Mouse (Mus musculus) olfactory bulb, adult 2 months (tissue): ENCODE measurements around the gene Hist1h4k. TPM values are rescaled to one million over a fixed set of nuclear protein-coding genes. Genes with fewer than 3 reads are reported as not detected.
"Not testable (repeated sequence)": the region's sequence is repeated elsewhere in the genome, so short reads cannot be mapped to it uniquely, and the experiment has no call there.

Source experiments
- H3K27ac ChIP-seq: fragments of 200-500 bp; 2 replicates; pipeline ENCODE4 v1.5.1; 2012; ENCODE audit warnings: low read depth, low read length; ENCODE audit not compliant: insufficient read depth
- H3K4me1 ChIP-seq: fragments of 200-500 bp; 2 replicates; pipeline ENCODE4 v1.6.1; 2012; ENCODE audit warnings: low read length; ENCODE audit not compliant: control insufficient read depth, insufficient read depth
- H3K4me3 ChIP-seq: fragments of 200-500 bp; 2 replicates; pipeline ENCODE4 v1.5.1; 2012; ENCODE audit warnings: mild to moderate bottlenecking, low read depth, low read length, moderate library complexity; ENCODE audit not compliant: insufficient read depth
- CTCF ChIP-seq: fragments of 200-500 bp; IDR thresholded peaks from 2 replicates; pipeline ENCODE4 v1.5.1; 2012; ENCODE audit warnings: low read depth, mild to moderate bottlenecking, low read length, moderate library complexity; ENCODE audit not compliant: insufficient read depth
- POLR2A ChIP-seq: fragments of 200-500 bp; IDR thresholded peaks from 2 replicates; pipeline ENCODE4 v1.6.1; 2012; ENCODE audit warnings: mild to moderate bottlenecking, low read depth, low read length, moderate library complexity; ENCODE audit not compliant: insufficient read depth
- WGBS: fragments of 180-500 bp; shearing (Covaris S2); methylation state at CpG from one replicate; pipeline ENCODE4 v1.1.7; 2018; 5-methylcytosine and 5-hydroxymethylcytosine counted together
- polyA plus RNA-seq: library from polyadenylated mRNA; stranded (reverse); fragments of >200 nt; gene quantifications from 2 replicates; pipeline ENCODE4 v1.2.4, GENCODE M21; 2012; ENCODE audit warnings: low replicate concordance; ENCODE audit not compliant: missing spikeins, insufficient read depth, insufficient read length

The Hist1h4k gene
- not detected in 2 replicates for polyA plus RNA-seq

DNA sequence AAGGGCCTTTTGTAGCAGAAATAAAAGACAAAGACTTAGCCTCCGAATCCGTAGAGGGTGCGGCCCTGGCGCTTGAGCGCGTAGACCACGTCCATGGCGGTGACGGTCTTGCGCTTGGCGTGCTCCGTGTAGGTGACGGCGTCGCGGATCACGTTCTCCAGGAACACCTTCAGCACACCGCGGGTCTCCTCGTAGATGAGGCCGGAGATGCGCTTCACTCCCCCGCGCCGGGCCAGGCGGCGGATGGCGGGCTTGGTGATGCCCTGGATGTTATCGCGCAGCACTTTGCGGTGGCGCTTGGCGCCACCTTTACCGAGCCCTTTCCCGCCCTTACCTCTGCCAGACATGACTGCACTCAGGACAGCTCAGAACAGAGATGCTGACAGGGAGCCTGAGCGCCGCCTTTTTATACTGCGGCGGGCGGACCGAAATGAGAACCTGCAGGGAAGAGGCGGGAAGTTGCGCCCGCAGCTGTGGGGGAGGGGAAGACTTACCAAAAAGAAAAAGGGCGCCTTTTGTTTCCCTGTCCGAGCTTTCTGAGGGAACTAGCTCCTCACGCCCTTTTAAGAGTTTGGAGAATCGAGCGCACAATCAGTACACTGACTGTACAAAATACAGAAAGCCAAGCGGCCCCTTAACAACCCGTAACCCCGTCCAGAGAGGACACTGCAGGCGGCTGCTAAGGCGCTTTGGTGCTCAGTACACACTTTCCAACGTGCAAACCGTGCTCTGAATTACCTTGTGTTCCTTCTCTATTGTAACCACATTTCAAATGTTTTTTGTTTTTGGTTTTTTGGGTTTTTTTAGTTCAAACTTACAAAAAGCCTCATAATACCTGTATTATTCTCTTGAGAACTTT, at the start of gene Hist1h4k:
Gene Hist1h4k (minus strand): TSS at position 347 of the 859 bp plus-strand sequence.
- H3K27ac ChIP-seq, H3K4me1 ChIP-seq: not testable (repeated sequence)
- peak; percentile 81 for TF ChIP-seq POLR2A
- under 1% methylated on average over 49 of the region's 56 CpGs for WGBS
- peak within 1 kb of the TSS; percentile 56 for H3K4me3 ChIP-seq

DNA sequence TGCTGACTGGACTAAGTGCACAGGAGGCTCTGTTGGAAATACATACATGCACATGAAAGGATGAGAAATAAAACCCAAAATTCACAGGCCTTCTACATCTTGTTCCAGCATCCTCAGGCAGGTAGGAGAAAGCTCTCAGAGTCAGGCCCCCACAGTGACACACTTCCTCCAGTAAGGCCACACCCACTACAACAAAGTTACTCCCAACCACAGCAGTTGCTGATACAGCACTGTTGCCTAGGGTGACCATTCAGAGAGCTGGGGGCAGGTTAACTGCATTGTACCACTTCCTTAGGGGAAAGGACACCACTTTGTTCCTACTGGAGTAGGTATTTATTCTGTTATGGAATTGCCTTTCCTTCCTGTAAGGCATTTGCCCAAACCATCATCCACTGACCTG, 46.9 kb upstream of the Hist1h4k start:
- H3K27ac ChIP-seq, H3K4me1 ChIP-seq, H3K4me3 ChIP-seq: not testable (repeated sequence)

DNA sequence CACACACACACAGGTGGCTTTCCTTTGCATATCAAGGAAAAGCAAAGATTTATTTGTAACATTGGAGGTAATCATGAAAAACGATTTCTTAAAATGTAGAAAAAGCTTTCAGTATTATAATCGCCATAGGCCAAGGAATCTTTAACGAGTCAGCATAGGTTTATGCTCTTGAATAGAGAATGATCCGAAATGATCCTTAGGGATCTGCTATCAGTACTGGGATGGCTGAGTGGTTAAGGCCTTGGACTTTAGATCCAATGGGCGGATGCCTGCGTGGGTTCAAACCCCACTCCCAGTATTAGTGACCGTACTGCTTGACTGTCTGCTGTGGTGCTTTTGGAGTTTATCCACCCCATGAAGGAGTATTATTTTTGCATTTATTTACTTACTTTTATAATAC, 45.3 kb upstream of the Hist1h4k start:
- peaks cover 2% of the 10 kb centered on the region; the same call in 1 of the 2 replicates for H3K4me1 ChIP-seq
- WGBS: 93% methylated on average over 7 of the region's 7 CpGs
- TF ChIP-seq POLR2A (no peak), CTCF (no peak)

DNA sequence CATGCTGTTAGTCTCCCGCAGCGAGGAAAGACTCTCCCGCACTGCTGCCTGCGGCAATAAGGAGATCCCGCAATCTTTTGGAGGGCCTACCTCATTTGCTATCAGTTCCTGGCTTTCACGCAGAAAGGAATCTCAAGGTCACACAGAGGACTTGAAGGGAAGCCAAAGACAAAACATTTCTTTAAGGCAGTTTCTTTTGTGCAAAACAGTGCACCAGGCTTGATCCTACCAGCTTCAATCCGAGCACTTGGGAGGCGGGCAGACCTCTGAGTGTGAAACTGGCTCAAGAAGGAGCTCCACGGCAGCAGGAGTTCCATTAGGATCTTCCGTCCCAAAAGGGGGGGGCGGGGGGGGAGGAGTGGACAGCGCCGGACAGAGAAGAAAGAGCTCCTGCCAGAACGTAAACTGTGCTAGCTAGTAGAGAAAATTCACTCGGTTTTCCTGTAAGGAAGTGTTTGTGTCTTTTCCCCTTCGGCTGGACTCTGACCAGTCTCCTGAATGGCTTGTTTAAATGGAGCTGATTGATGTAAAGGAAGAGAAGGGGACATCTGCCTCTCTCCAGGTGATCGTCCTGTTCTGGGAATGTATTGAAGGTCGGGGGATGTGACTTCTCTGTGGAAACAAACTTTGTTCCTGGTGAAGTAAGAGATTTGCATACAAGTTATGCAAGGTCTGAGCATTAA, 40.4 kb upstream of the Hist1h4k start:
- WGBS: 12% methylated on average over 18 of the region's 18 CpGs
- Histone ChIP-seq H3K27ac (no peak overlapping the region), H3K4me3 (no peak overlapping the region), H3K4me1 (peaks cover 5% of the 10 kb centered on the region; the same call in 1 of the 2 replicates)
- no peak for TF ChIP-seq CTCF
- TF ChIP-seq POLR2A: no peak

More for the DNA sequence above, 45.3 kb upstream of the Hist1h4k start:
- Histone ChIP-seq H3K4me3 (no peak overlapping the region), H3K27ac (no peak overlapping the region)

DNA sequence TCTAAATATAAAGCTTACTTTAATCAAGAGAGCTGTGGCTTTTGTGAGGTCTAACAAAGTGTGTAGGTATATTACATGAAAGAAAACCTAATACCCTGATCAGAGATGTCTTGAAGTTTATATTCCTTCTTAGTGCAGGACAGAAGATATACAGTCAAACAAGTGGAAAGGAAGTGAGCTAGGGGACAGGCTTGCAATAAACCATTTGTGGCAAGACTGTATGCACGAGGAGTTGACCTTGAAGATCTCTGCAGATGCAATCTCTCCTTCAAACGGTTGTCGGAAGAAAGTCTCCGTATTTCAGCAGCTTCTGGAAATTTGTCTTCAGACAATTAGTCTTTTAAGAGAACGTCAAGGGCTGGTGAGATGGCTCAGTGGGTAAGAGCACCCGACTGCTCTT, 39.6 kb upstream of the Hist1h4k start:
- Histone ChIP-seq H3K4me3 (no peak overlapping the region), H3K4me1 (peaks cover 5% of the 10 kb centered on the region; the same call in 1 of the 2 replicates), H3K27ac (no peak overlapping the region)
- TF ChIP-seq CTCF (no peak), POLR2A (no peak)
- 75% methylated on average over 6 of the region's 6 CpGs for WGBS

DNA sequence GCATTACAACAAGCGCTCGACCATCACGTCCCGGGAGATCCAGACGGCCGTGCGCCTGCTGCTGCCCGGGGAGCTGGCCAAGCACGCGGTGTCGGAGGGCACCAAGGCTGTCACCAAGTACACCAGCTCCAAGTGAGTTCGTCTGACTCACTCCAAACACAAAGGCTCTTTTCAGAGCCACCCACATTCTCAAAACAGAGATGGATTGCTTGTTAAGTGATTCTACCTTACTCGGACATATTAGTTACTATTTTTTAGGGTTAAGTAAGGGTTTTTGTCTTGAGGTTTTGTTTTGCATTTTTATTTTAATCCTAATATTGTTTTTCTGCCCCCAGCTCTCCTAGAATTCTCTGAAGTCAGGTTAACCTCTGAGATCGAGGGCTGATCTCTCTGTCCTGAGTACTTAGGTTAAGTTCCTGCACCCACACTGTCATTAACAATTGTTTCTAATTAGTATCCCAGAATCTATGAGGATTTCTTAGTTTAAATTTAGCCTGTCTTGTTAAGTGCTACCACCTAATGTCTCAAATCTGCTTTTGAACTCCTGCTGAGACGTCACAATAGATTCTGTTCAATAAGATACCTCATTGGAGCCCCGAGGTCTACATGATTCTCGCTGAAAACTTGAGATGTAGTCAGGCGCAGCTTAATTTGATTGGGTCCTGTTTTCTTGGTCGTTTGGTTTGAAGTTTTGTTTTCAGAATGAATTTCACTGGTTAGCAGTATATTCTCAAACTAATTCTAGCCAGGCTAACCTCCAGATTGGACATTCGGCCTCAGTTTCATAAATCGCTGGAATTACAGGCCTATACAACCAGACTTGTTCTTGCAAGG, 37.7 kb upstream of the Hist1h4k start:
- Histone ChIP-seq H3K4me1 (peaks cover 5% of the 10 kb centered on the region; the same call in 1 of the 2 replicates), H3K27ac (no peak overlapping the region), H3K4me3 (peak overlapping the region; percentile 32)
- WGBS: 20% methylated on average over 16 of the region's 21 CpGs
- TF ChIP-seq CTCF: no peak
- no peak for TF ChIP-seq POLR2A

DNA sequence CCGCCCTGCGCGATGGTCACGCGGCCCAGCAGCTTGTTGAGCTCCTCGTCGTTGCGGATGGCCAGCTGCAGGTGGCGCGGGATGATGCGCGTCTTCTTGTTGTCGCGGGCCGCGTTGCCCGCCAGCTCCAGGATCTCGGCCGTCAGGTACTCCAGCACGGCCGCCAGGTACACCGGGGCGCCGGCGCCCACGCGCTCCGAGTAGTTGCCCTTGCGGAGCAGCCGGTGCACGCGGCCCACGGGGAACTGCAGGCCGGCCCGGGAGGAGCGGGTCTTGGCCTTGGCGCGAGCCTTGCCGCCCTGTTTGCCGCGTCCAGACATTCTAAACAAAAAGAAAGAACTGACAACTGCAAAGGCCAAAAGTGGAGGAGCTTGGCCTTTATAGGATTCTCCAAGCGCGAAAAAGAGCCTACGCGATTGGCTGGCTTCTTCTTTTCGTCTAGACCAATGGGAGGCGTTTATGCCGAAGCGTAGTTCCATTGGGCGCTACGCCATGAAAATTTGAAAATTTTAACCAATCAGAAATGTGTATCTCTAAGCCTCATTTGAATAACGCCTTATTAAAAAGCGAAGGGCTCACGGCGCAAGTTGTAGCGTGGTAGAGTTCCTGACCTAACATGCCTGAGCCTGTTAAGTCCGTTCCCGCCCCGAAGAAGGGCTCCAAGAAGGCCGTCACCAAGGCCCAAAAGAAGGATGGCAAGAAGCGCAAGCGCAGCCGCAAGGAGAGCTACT, 36.8 kb upstream of the Hist1h4k start, which contains the start of the genes Hist1h2an and Hist1h2bp:
Gene Hist1h2an (minus strand): TSS at position 320 of the 731 bp plus-strand sequence.
Gene Hist1h2bp (plus strand): TSS at position 563 of the 731 bp plus-strand sequence.
- peak within 1 kb of the TSS; percentile 60 for H3K4me3 ChIP-seq
- H3K4me1 ChIP-seq: not testable (repeated sequence)
- WGBS: under 1% methylated on average over 42 of the region's 63 CpGs
- peak within 1 kb of the TSS; percentile 80 for H3K27ac ChIP-seq

DNA sequence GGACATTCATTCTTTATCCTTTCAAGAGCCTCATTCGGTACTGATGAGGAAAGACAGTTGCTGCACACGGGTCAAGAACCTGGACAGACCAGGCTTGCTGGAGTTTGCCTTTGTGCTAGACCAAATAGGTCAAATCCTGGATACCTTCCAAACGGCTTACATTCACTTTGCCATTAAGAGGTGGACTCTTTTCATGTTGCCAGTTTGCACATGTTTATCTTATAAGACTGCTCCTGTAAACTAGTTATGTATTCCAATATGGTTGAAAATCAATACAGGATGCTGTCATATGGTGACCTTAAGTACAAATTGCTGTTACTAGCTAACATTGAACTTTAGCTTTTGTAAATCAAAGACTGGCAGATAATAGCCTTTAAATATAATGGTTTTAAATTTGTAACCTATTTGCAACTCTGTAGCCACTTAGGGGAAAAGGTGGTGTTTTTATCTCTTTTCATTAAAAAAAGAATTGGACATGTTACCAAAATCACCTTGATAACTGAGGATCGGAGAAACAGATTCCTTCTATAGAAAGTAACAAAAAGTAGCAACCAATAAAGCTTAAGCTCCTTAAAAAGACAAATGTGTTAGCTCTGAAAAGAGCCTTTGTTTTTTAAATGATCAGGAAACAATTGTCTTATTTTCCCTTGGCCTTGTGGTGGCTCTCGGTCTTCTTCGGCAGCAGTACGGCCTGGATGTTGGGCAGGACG, 36.0 kb upstream of the Hist1h4k start:
- peaks cover 5% of the 10 kb centered on the region; the same call in 1 of the 2 replicates for H3K4me1 ChIP-seq
- TF ChIP-seq POLR2A (no peak), CTCF (no peak)
- peak overlapping the region; percentile 43 for H3K4me3 ChIP-seq
- no peak overlapping the region; the same call in 1 of the 2 replicates for H3K27ac ChIP-seq
- WGBS: 7% methylated on average over 8 of the region's 8 CpGs
